Mouse (Mus musculus) T-helper 2 cell (primary cell): ENCODE measurements at regions not wholly inside any gene's neighbourhood (a gene's known extent, or its start where the extent isn't known, plus 50 kb on each side); places are given as distances from the start of the nearest gene placed in this dataset.
"Not testable (repeated sequence)": the region's sequence is repeated elsewhere in the genome, so short reads cannot be mapped to it uniquely, and the experiment has no call there.

Experiments
- in situ Hi-C: fragments of 300-600 bp; cut with MboI, MseI; formaldehyde crosslinking; loops from one replicate; pipeline ENCODE4 v1.15.1; 2025; ENCODE audit warnings: high pct_unique_total_duplicates

GRCm38 (mm10) chr4:18349157-18349556 is 1256.1 kb upstream of the Gm12353 start:
- in situ Hi-C loops: loop anchor here (10.0 kb wide), 1 partner anchor 1994 kb away; no protein-coding TSS in a partner anchor

- in situ Hi-C loops: no loop called here
Measured at GRCm38 (mm10) chr4:18365514-18365913, 1239.7 kb upstream of the Gm12353 start.

- in situ Hi-C loops: no loop called here
Measured at GRCm38 (mm10) chr4:18365916-18366315, 1239.3 kb upstream of the Gm12353 start.

GRCm38 (mm10) chr4:18394815-18395521 is 1210.3 kb upstream of the Gm12353 start:
- in situ Hi-C loops: loop anchor here (10.0 kb wide), 1 partner anchor 400 kb away; no protein-coding TSS in a partner anchor

- in situ Hi-C loops: loop anchor here (10.0 kb wide), 1 partner anchor 399 kb away; no protein-coding TSS in a partner anchor
Measured at GRCm38 (mm10) chr4:18395528-18396128, 1209.6 kb upstream of the Gm12353 start.

GRCm38 (mm10) chr4:18410338-18410737 is 1194.9 kb upstream of the Gm12353 start:
- in situ Hi-C loops: no loop called here

GRCm38 (mm10) chr4:18441385-18441784 is 1163.9 kb upstream of the Gm12353 start:
- in situ Hi-C loops: no loop called here

GRCm38 (mm10) chr4:18444284-18445004 is 1160.8 kb upstream of the Gm12353 start:
- in situ Hi-C loops: no loop called here

GRCm38 (mm10) chr4:18461641-18462040 is 1143.6 kb upstream of the Gm12353 start:
- in situ Hi-C loops: no loop called here

- in situ Hi-C loops: not testable (repeated sequence)
Measured at GRCm38 (mm10) chr4:18468271-18468670, 1137.0 kb upstream of the Gm12353 start.

GRCm38 (mm10) chr4:18469534-18469933 is 1135.7 kb upstream of the Gm12353 start:
- in situ Hi-C loops: no loop called here
